30 mouse cellular contexts compared by ENCODE assay signal in the genomic region with DNA sequence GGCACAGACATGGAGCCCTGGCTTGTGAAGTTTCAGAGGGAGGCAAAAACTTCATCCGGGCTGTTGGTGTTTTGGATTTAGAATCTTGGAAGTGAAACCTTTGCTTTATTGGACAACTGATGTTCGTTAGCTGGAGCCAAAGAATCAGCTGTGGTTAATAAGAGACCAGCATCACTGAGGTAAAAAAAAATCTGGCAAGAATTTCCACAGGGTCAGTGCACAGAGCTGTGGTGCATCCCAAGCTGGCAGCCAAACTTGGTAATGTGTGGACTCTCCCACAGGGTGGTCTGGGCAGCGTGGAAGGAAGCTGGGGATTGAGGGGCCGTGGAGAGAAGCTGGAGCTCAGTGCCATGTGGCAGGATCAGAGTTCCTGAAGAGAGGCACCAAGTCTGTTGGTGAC. TPM values are rescaled to one million over a fixed set of nuclear protein-coding genes. Genes with fewer than 3 reads are reported as not detected.
DNase-seq lines count a peak whose midpoint lies in the region; ATAC-seq and TF ChIP-seq lines count a peak whose summit lies in the region.
"Had no signal": no experiment of that assay in that cellular context is flagged by ENCODE, and none has a peak within 500 bp of the region (broad histone marks: within the 10 kb centered on the region; RNA-seq: fewer than 3 reads in every experiment).

No protein-coding gene starts in this region.

- no peaks in the 10 kb centered on the region for H3K9me3 ChIP-seq in lung, embryonic 16.5 days (ENCODE audit: control insufficient read depth, low read length)
- H3K9me3 ChIP-seq: embryonic facial prominence, embryonic 13.5 days; forebrain, embryonic 10.5 days; forebrain, embryonic 15.5 days; heart, embryonic 13.5 days; hindbrain, embryonic 10.5 days; hindbrain, embryonic 15.5 days; limb, embryonic 12.5 days; midbrain, embryonic 15.5 days had no signal

- no peak overlapping the region for H3K4me2 ChIP-seq in lung, embryonic 16.5 days (ENCODE audit: low read depth, low read length)
- H3K4me2 ChIP-seq: embryonic facial prominence, embryonic 13.5 days; forebrain, embryonic 15.5 days; heart, embryonic 13.5 days; hindbrain, embryonic 15.5 days; limb, embryonic 12.5 days; liver, embryonic 11.5 days; midbrain, embryonic 15.5 days had no signal

- no peak overlapping the region for H3K27ac ChIP-seq in kidney, adult 2 months (ENCODE audit: insufficient read depth, low read depth, low read length)
- H3K27ac ChIP-seq in lung, embryonic 16.5 days (ENCODE audit: low read length), result no peak overlapping the region
- H3K27ac ChIP-seq: embryonic facial prominence, embryonic 13.5 days; forebrain, embryonic 10.5 days; forebrain, embryonic 15.5 days; gastrocnemius, adult 2 months; heart, adult 2 months; heart, embryonic 13.5 days; hindbrain, embryonic 10.5 days; hindbrain, embryonic 15.5 days; kidney, postnatal 0 days; limb, embryonic 12.5 days; midbrain, embryonic 15.5 days had no signal

- no peak for TF ChIP-seq POLR2A in kidney, adult 2 months (IDR thresholded peaks at IDR 0.05; ENCODE audit: low read depth, low read length)

- no peaks in the 10 kb centered on the region for H3K36me3 ChIP-seq in kidney, adult 2 months (ENCODE audit: control insufficient read depth, insufficient read depth, low read length)
- no peaks in the 10 kb centered on the region for H3K36me3 ChIP-seq in lung, embryonic 16.5 days (ENCODE audit: control insufficient read depth, insufficient read depth, low read length)
- H3K36me3 ChIP-seq: embryonic facial prominence, embryonic 13.5 days; forebrain, embryonic 10.5 days; forebrain, embryonic 15.5 days; heart, embryonic 13.5 days; hindbrain, embryonic 10.5 days; hindbrain, embryonic 15.5 days; limb, embryonic 12.5 days; midbrain, embryonic 15.5 days had no signal

- WGBS in kidney, adult 2 months, result 47% methylated on average over 4 of the region's 4 CpGs
- 39% methylated on average over 4 of the region's 4 CpGs for WGBS in lung, embryonic 16.5 days

- H3K9ac ChIP-seq in lung, embryonic 16.5 days (ENCODE audit: low read length), result 0 out of 2 replicates have a peak overlapping the region, but pooled peaks have one; percentile 13
- H3K9ac ChIP-seq: embryonic facial prominence, embryonic 13.5 days; forebrain, embryonic 15.5 days; heart, embryonic 13.5 days; hindbrain, embryonic 15.5 days; limb, embryonic 12.5 days; midbrain, embryonic 15.5 days had no signal

- no peak for TF ChIP-seq CTCF in kidney, adult 2 months (conservative IDR thresholded peaks at IDR 0.05; ENCODE audit: insufficient read depth, insufficient read length, low read depth, low read length)

- no peak for ATAC-seq in lung, embryonic 16.5 days (ENCODE audit: low read depth)
- ATAC-seq: forebrain, embryonic 15.5 days; inflammation-experienced regulatory T-cells, adult 6 months; lung, postnatal 0 days; midbrain, embryonic 15.5 days had no signal

- 0 out of 2 replicates have a peak, but pooled peaks cover 9% of the 10 kb centered on the region for H3K4me1 ChIP-seq in kidney, adult 2 months (ENCODE audit: control insufficient read depth, insufficient read depth, low read length)
- peaks cover 14% of the 10 kb centered on the region; the same call in 1 of the 2 replicates for H3K4me1 ChIP-seq in lung, embryonic 16.5 days (replicated peaks; ENCODE audit: control insufficient read depth, insufficient read depth, low read length)
- H3K4me1 ChIP-seq: midbrain, embryonic 15.5 days had no signal

- H3K27me3 ChIP-seq in kidney, adult 2 months (replicated peaks; ENCODE audit: control insufficient read depth, insufficient read depth, low read length), result no peaks in the 10 kb centered on the region
- no peaks in the 10 kb centered on the region for H3K27me3 ChIP-seq in lung, embryonic 16.5 days (ENCODE audit: control insufficient read depth, insufficient read depth, low read depth, low read length)
- H3K27me3 ChIP-seq: embryonic facial prominence, embryonic 13.5 days; forebrain, embryonic 15.5 days; heart, embryonic 13.5 days; hindbrain, embryonic 15.5 days; limb, embryonic 12.5 days; midbrain, embryonic 15.5 days had no signal

- H3K4me3 ChIP-seq in kidney, adult 2 months (ENCODE audit: insufficient read depth, low read depth, low read length), result peak overlapping the region; percentile 16; the same call in 1 of the 2 replicates
- no peak overlapping the region for H3K4me3 ChIP-seq in lung, embryonic 16.5 days (ENCODE audit: low read length)
- H3K4me3 ChIP-seq: embryonic facial prominence, embryonic 13.5 days; forebrain, embryonic 10.5 days; forebrain, embryonic 15.5 days; gastrocnemius, adult 2 months; heart, adult 2 months; heart, embryonic 13.5 days; hindbrain, embryonic 10.5 days; hindbrain, embryonic 15.5 days; limb, embryonic 12.5 days; midbrain, embryonic 15.5 days; myocyte had no signal

- peak; percentile 87 for DNase-seq in kidney, adult 2 months
- no peak for DNase-seq in kidney, postnatal 4 days
- DNase-seq in lung, postnatal 10 days, result no peak
- peak; percentile 88 for DNase-seq in kidney, adult 9 months
- DNase-seq in kidney, postnatal 36 days, result peak; percentile 51 to 70
- no peak for DNase-seq in neural tube, embryonic 10.5 days (ENCODE audit: extremely low spot score, low spot score)
- DNase-seq: adrenal gland, postnatal 10 days; B cell, adult 2 months; cerebellum, adult 11 months; cerebellum, adult 9-10 months; gastrocnemius, adult 2 months; gastrocnemius, postnatal 36 days; heart, adult 2 months; heart, postnatal 10 days; layer of hippocampus, postnatal 36 days; thymus, postnatal 4 days had no signal

RNA-seq across cellular contexts. Expression of a gene that starts 10.0 kb away (rescaled TPM):
- polyA plus RNA-seq in kidney, adult 2 months (2012; rRNA removed), result 476 and 599 TPM in 2 replicates
- polyA plus RNA-seq in lung, embryonic 16.5 days (2015; fragmentation: Nextera tagmentation; extraction: Ambion mirVana), result 562 and 618 TPM in 2 replicates

Comparison
In these comparisons a context has a peak if more than half of its experiments do, and no peak if none do; other contexts are left out.
1. DNase-seq: peak in kidney, adult 2 months (single experiment), kidney, adult 9 months (single experiment) and kidney, postnatal 36 days (2 of 2); none in kidney, postnatal 4 days (0 of 2), lung, postnatal 10 days (single experiment) and neural tube, embryonic 10.5 days (single experiment).